Mouse (Mus musculus) C2C12 (cell line): Measurements from ENCODE around the gene Slc36a2.

Experiments used
- CTCF ChIP-seq: IDR thresholded peaks from one replicate; pipeline ENCODE4 v1.5.1; 2011; ENCODE audit not compliant: control insufficient read depth, insufficient read depth, insufficient read length
- MAX ChIP-seq: IDR thresholded peaks from one replicate; pipeline ENCODE4 v1.6.1; 2011; ENCODE audit warnings: mild to moderate bottlenecking, control low read depth
- MYOG ChIP-seq: IDR thresholded peaks from one replicate; pipeline ENCODE4 v1.6.1; 2011; ENCODE audit not compliant: control insufficient read depth, insufficient read length; ENCODE audit errors: extremely low read depth
- USF1 ChIP-seq: IDR thresholded peaks from one replicate; pipeline ENCODE4 v1.6.1; 2011; ENCODE audit warnings: low read depth, mild to moderate bottlenecking, control low read depth, moderate library complexity

- TF ChIP-seq USF1 (no peak), MYOG (no peak), CTCF (no peak), MAX (no peak)
Measured at GRCm38 (mm10) chr11:55184246-55184645, 631 bp downstream of the Slc36a2 start.
